Mouse (Mus musculus) liver, adult 2 months (tissue): ENCODE results near the gene Tpo. TPM values are rescaled to one million over a fixed set of nuclear protein-coding genes. Genes with fewer than 3 reads are reported as not detected.

Experiments
- DNase-seq: peaks from one replicate; pipeline ENCODE4 v3.0.0-alpha.2; 2011; ENCODE audit warnings: low read depth, low spot score; ENCODE audit errors: extremely low read depth
- H3K27ac ChIP-seq: fragments of 200-500 bp; replicated peaks from 2 replicates; pipeline ENCODE4 v1.5.1; 2012; ENCODE audit warnings: low read depth, mild to moderate bottlenecking, control low read depth, inconsistent platforms, low read length; ENCODE audit not compliant: insufficient read depth
- H3K27me3 ChIP-seq: fragments of 200-500 bp; 2 replicates; pipeline ENCODE4 v1.6.1; 2012; ENCODE audit warnings: mild to moderate bottlenecking, moderate library complexity, low read length, inconsistent platforms; ENCODE audit not compliant: control insufficient read depth, insufficient read depth
- H3K36me3 ChIP-seq: fragments of 200-500 bp; 2 replicates; pipeline ENCODE4 v1.6.1; 2012; ENCODE audit warnings: low read length, inconsistent platforms; ENCODE audit not compliant: control insufficient read depth, insufficient read depth
- H3K4me1 ChIP-seq: fragments of 200-500 bp; 2 replicates; pipeline ENCODE4 v1.6.1; 2011; ENCODE audit warnings: low read length; ENCODE audit not compliant: control insufficient read depth, insufficient read depth
- H3K4me3 ChIP-seq: fragments of 200-500 bp; 2 replicates; pipeline ENCODE4 v1.5.1; 2011; ENCODE audit warnings: low read depth, mild to moderate bottlenecking, control low read depth, low read length, moderate library complexity; ENCODE audit not compliant: insufficient read depth
- H3K79me2 ChIP-seq: fragments of 200-500 bp; 2 replicates; pipeline ENCODE4 v1.6.1; 2012; ENCODE audit warnings: inconsistent platforms, mild to moderate bottlenecking, low read length, moderate library complexity; ENCODE audit not compliant: control insufficient read depth, insufficient read depth
- H3K9ac ChIP-seq: fragments of 200-500 bp; 2 replicates; pipeline ENCODE4 v1.6.1; 2012; ENCODE audit warnings: low read depth, mild to moderate bottlenecking, control low read depth, inconsistent platforms, low read length
- CTCF ChIP-seq: fragments of 200-500 bp; IDR thresholded peaks from 2 replicates; pipeline ENCODE4 v1.5.1; 2011; ENCODE audit warnings: low read depth, low read length, control low read depth
- POLR2A ChIP-seq: fragments of 200-500 bp; IDR thresholded peaks from 2 replicates; pipeline ENCODE4 v1.6.1; 2011; ENCODE audit warnings: low read length, control low read depth; ENCODE audit not compliant: insufficient read depth; ENCODE audit errors: extremely low read depth
- WGBS: fragments of 180-500 bp; shearing (Covaris S2); methylation state at CpG from one replicate; pipeline ENCODE4 v1.1.7; 2018; 5-methylcytosine and 5-hydroxymethylcytosine counted together
- polyA plus RNA-seq: library from polyadenylated mRNA; depleted of rRNA; stranded (reverse); fragments of >200 nt; gene quantifications from 2 replicates; pipeline ENCODE4 v1.2.3, GENCODE M21; 2012; rRNA removed
- total RNA-seq: library from RNA; depleted of rRNA; stranded (reverse); fragments of >200 nt; gene quantifications from 2 replicates; pipeline ENCODE4 v1.2.3, GENCODE M21; 2014; rRNA removed

Tpo gene
- total RNA-seq (not detected in 2 replicates), polyA plus RNA-seq (0.44 TPM in 1 of 2 replicates, not detected in the other)

DNA sequence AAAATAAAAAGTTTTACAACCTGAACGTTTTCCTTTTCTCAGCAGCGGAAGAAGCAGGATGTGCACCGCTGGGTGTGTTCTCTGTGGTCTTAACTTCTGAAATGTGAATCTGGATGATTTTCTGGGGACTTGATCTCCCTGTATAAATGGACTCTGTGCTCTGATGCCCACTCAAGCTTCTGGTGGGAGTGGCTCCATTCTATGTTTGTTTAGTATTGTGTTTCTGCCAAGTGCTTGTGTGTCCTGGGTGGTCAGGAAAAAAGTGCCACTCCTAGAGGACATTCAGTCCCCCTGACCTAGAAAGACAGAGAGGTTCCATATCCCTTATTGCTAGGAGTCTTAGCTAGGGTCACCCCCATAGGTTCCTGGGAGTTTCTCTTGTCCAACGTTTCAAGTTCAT, at the start of gene Tpo:
Tpo (minus strand) TSS at position 101 of the 400 bp plus-strand sequence.
- Histone ChIP-seq H3K36me3 (no peaks in the 10 kb centered on the region), H3K9ac (no peak within 1 kb of the TSS), H3K4me1 (no peaks in the 10 kb centered on the region), H3K79me2 (no peaks in the 10 kb centered on the region), H3K4me3 (no peak within 1 kb of the TSS), H3K27me3 (no peaks in the 10 kb centered on the region), H3K27ac (no peak within 1 kb of the TSS)
- DNase-seq: no peak
- TF ChIP-seq CTCF (no peak), POLR2A (no peak)
- 82% methylated on average over 4 of the region's 4 CpGs for WGBS

DNA sequence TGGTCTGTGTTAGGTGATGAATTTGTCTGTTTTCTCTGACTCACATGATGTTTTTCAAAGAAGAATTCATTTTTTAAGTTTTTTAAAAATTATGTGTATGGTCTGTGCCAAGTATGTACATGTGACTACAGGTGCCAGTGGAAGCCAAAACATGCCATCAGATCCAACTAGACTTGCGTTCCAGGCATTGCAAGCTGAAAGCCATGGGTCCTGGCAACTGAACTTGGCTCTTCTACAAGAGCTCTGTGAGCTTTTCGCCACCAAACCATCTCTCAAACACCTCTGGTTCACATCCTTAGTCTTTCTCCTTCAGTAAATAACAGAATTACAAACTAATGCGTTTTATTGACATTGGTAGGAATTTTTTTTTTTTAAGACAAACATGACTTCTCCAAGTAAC, 49.3 kb upstream of the Tpo start:
- H3K4me1 ChIP-seq: no peaks in the 10 kb centered on the region
- DNase-seq: no peak
- 58% methylated on average over 3 of the region's 3 CpGs for WGBS
- H3K79me2 ChIP-seq: no peaks in the 10 kb centered on the region
- no peaks in the 10 kb centered on the region for H3K27me3 ChIP-seq
- H3K9ac ChIP-seq: no peak overlapping the region
- TF ChIP-seq CTCF (no peak), POLR2A (no peak)
- peaks cover 6% of the 10 kb centered on the region for H3K36me3 ChIP-seq
- H3K4me3 ChIP-seq: no peak overlapping the region
- no peak overlapping the region for H3K27ac ChIP-seq

DNA sequence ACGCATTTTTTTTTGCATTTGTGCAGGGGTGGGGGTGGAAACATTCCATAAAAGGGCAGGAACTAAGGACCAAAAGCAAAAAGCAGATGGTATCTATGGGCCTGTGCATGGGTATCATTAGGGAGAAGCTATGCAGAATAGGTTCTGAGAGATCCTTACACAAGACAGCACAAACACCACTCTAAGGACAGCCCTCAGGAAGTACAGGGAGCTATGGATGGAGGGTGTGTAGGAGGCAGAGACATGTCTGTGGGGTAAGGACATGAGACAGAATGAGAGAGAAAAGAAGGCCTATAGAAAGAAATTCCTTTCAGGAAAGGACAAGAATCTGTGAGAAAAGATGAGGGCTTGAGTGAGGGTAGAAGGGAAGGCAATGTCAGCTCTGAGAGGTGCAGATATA, 47.2 kb upstream of the Tpo start:
- WGBS: 65% methylated on average over 1 of the region's 1 CpGs
- H3K27me3 ChIP-seq: no peaks in the 10 kb centered on the region
- no peak overlapping the region for H3K27ac ChIP-seq
- no peaks in the 10 kb centered on the region for H3K4me1 ChIP-seq
- H3K9ac ChIP-seq: no peak overlapping the region
- DNase-seq: no peak
- H3K4me3 ChIP-seq: no peak overlapping the region
- H3K79me2 ChIP-seq: no peaks in the 10 kb centered on the region
- H3K36me3 ChIP-seq: peaks cover 6% of the 10 kb centered on the region
- no peak for TF ChIP-seq POLR2A
- no peak for TF ChIP-seq CTCF

DNA sequence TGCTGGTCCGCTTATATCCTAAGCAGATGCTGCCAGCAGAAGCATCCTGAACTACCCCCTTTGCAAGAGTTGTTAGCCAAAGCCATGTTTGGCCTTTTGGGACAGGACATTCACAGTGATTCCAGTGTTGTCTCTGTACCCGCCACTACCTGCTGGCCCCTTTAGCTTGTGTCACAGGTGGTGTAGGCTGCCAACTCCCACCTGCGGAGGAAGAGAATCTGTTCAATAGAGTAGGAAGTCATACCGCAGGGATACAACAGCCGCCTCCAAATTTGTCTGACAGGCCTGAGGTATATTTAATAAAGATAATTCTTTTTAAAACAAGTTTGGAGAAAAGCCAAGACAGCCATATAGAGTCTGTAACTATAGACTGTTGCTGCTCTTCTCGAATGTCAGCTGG, 45.5 kb upstream of the Tpo start:
- no peak for DNase-seq
- Histone ChIP-seq H3K4me3 (no peak overlapping the region), H3K79me2 (no peaks in the 10 kb centered on the region), H3K27me3 (no peaks in the 10 kb centered on the region), H3K36me3 (peaks cover 3% of the 10 kb centered on the region), H3K4me1 (no peaks in the 10 kb centered on the region), H3K27ac (no peak overlapping the region), H3K9ac (no peak overlapping the region)
- TF ChIP-seq POLR2A (no peak), CTCF (no peak)
- 82% methylated on average over 6 of the region's 6 CpGs for WGBS

GRCm38 (mm10) chr12:30177529-30177928, 45.1 kb upstream of the Tpo start:
- Histone ChIP-seq H3K9ac (no peak overlapping the region), H3K4me1 (no peaks in the 10 kb centered on the region), H3K27me3 (no peaks in the 10 kb centered on the region), H3K4me3 (no peak overlapping the region), H3K36me3 (peaks cover 1% of the 10 kb centered on the region), H3K27ac (no peak overlapping the region), H3K79me2 (no peaks in the 10 kb centered on the region)
- 84% methylated on average over 2 of the region's 2 CpGs for WGBS
- no peak for DNase-seq
- TF ChIP-seq POLR2A (no peak), CTCF (no peak)

GRCm38 (mm10) chr12:30168491-30168890, 36.1 kb upstream of the Tpo start:
- 66% methylated on average over 3 of the region's 3 CpGs for WGBS
- Histone ChIP-seq H3K9ac (no peak overlapping the region), H3K27me3 (no peaks in the 10 kb centered on the region), H3K79me2 (no peaks in the 10 kb centered on the region), H3K27ac (no peak overlapping the region), H3K4me1 (no peaks in the 10 kb centered on the region), H3K4me3 (no peak overlapping the region), H3K36me3 (no peaks in the 10 kb centered on the region)
- no peak for DNase-seq
- TF ChIP-seq CTCF (no peak), POLR2A (no peak)
